Comparison of ENCODE assay signal across 9 mouse cellular contexts in the genomic region with DNA sequence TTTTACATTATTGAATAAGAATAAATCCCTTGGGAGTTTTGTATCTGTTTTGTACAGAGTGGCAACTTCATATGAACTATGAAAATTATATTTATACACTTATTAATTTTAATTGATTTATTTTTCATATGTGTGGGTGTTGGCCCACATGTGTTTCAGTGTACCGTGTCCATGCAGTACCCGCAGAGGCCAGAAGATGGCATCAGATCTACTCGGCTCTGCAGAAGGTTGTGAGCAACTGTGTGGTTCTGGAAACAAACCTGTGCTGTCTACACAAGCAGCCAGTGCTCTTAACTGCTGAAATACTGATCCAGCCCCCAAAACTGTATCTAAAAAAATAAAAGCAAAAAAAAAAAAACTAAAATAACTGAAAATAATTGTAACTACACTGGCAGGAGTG. TPM values are rescaled to one million over a fixed set of nuclear protein-coding genes. Genes with fewer than 3 reads are reported as not detected.
DNase-seq lines count a peak whose midpoint lies in the region; ATAC-seq and TF ChIP-seq lines count a peak whose summit lies in the region.
"Had no signal": no experiment of that assay in that cellular context is flagged by ENCODE, and none has a peak within 500 bp of the region (broad histone marks: within the 10 kb centered on the region; RNA-seq: fewer than 3 reads in every experiment).

No protein-coding gene starts in this region.

- peak; percentile 28 for DNase-seq in cerebellum, adult 11 months
- DNase-seq in Patski (ENCODE audit: low read depth, low spot score) = no peak
- DNase-seq in cerebellum, postnatal 4 days (ENCODE audit: low spot score in 2 of 2) = peak; percentile 58 to 63
- peak; percentile 20 to 34 for DNase-seq in gastrocnemius, postnatal 4 days (ENCODE audit: low spot score in 2 of 2)
- DNase-seq in layer of hippocampus, postnatal 36 days = peak; percentile 51 to 60
- DNase-seq in mesoderm, embryonic 11.5 days (ENCODE audit: low read depth, low spot score) = peak; percentile 37
- peak; percentile 13 to 38 for DNase-seq in spleen, postnatal 14 days (ENCODE audit: low spot score in 2 of 2)

- CTCF ChIA-PET in Patski (lab: Charles Lee) = interaction anchor here (0.8 to 1.3 kb wide), 3 partner anchors 11 to 314 kb away, joined by 3 to 5 read pairs (median 3); no protein-coding TSS in a partner anchor

- POLR2A ChIA-PET in Patski (lab: Charles Lee) = no interaction called here

- no peak; the same call in 1 of the 2 replicates for ATAC-seq in cerebellum, adult (ENCODE audit: insufficient number of reproducible peaks, low FRiP score, low TSS enrichment)
- ATAC-seq in Patski = no peak

- in situ Hi-C loops in Patski (cut with MboI; ENCODE audit: low pct_unique_long_range_greater_than_20kb) = loop anchor here (25.0 kb wide), 2 partner anchors 306 to 606 kb away; no protein-coding TSS in a partner anchor

- TF ChIP-seq CTCF in Patski (IDR thresholded peaks at IDR 0.05) = peak; percentile 80

- H3K27me3 ChIP-seq in Patski = peaks cover 19% of the 10 kb centered on the region

RNA-seq across cellular contexts. Expression of a gene that starts 6.7 kb away (rescaled TPM):
- polyA plus RNA-seq in Patski (2021) = not detected
- total RNA-seq in gastrocnemius, postnatal 4 days (2021) = not detected
- total RNA-seq in layer of hippocampus, postnatal 36 days (2021) = not detected
- polyA plus RNA-seq: liver, embryonic 16.5 days had no signal

RNA-seq across cellular contexts. Expression of a gene that starts 18.1 kb away (rescaled TPM):
- polyA plus RNA-seq in Patski (2021) = not detected
- not detected for total RNA-seq in gastrocnemius, postnatal 4 days (2021)
- not detected for total RNA-seq in layer of hippocampus, postnatal 36 days (2021)
- polyA plus RNA-seq: liver, embryonic 16.5 days had no signal
